ENCODE assay signal across 17 mouse cellular contexts in the genomic region with DNA sequence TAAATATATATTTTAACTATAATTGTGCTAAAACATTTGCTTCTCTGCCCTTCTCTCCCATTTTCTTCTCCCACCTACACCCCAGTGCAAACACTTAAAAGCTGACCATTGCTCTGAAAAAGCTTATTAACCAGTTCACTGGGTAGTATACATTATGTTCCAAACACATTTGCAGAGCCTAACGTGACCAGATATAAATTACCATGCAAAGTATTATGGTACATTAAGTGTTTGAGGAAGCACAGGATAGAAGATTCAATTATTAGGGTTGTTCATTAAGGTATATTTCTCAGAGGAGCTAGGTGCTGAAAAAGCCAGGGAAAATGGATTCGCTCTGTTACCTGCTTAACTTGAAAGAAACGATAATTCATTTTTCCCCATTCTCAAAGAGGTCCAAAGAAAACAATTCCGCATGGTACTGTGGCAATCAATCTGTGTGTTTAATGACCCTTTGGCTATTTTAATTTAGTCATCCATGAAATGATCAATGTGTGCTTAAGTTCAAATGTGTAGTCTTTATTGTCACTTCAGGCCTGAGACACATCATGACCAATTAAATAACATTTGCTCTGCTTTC.
"Had no signal": no experiment of that assay in that cellular context is flagged by ENCODE, and none has a peak within 500 bp of the region (broad histone marks: within the 10 kb centered on the region; RNA-seq: fewer than 3 reads in every experiment).

No protein-coding gene starts in this region.

- DNase-seq: lung, adult 18-20 months; lung, embryonic 14.5 days; lung, postnatal 10 days; lung, postnatal 4 days; midbrain, embryonic 14.5 days; right cerebral cortex, adult 18-20 months; right cerebral cortex, postnatal 25 days; right cerebral cortex, postnatal 4 days; spleen, adult 18-20 months; thymus, adult 18-20 months; thymus, postnatal 14 days; thymus, postnatal 36 days had no signal

- H3K4me1 ChIP-seq: midbrain, embryonic 10.5 days; midbrain, embryonic 12.5 days had no signal

- H3K9ac ChIP-seq: liver, embryonic 14.5 days; lung, embryonic 14.5 days; midbrain, embryonic 12.5 days had no signal

- ATAC-seq: midbrain, embryonic 16.5 days had no signal

- H3K27ac ChIP-seq: liver, embryonic 14.5 days; midbrain, embryonic 10.5 days; midbrain, embryonic 12.5 days had no signal

- H3K27me3 ChIP-seq: midbrain, embryonic 12.5 days had no signal

- H3K36me3 ChIP-seq: midbrain, embryonic 10.5 days; midbrain, embryonic 12.5 days had no signal

- H3K4me3 ChIP-seq: midbrain, embryonic 10.5 days; midbrain, embryonic 12.5 days; myocyte had no signal

- H3K9me3 ChIP-seq: midbrain, embryonic 10.5 days; midbrain, embryonic 12.5 days had no signal

- H3K4me2 ChIP-seq: lung, embryonic 14.5 days; midbrain, embryonic 12.5 days had no signal
